Mouse (Mus musculus): ENCODE measurements around the gene Syt2. TPM values are rescaled to one million over a fixed set of nuclear protein-coding genes. Genes with fewer than 3 reads are reported as not detected.
A peak's percentile ranks its signal among the peaks of the same experiment; 100 is the strongest.

The Syt2 gene
- total RNA-seq (2021), result not detected
- long read RNA-seq, experiment 1, result 0 reads
- long read RNA-seq, experiment 2, partial matches to known transcripts, result 1 of 1 reads
- long read RNA-seq, experiment 2, other reads (novel, unspliced or antisense), result 0 of 1 reads

- intact Hi-C loops (cut with DNase I), result no loop called here
- peak in 1 of 2 experiments; percentile 9 for DNase-seq
Observed at GRCm38 (mm10) chr1:134646261-134646962, at the start of gene Syt2. TSS of gene Syt2 (plus strand) at chr1:134646677.

- intact Hi-C loops (cut with DNase I), result loop anchor here (10.0 kb wide), 1 partner anchor 233 kb away; the partner anchor contains the start of gene Tmem183a
- no peak for DNase-seq
Observed at GRCm38 (mm10) chr1:134597339-134598054, 49.0 kb upstream of the Syt2 start.

GRCm38 (mm10) chr1:134604086-134604485 is 42.4 kb upstream of the Syt2 start:
- intact Hi-C loops (cut with DNase I), result no loop called here
- DNase-seq, result no peak

GRCm38 (mm10) chr1:134605670-134606069 is 40.8 kb upstream of the Syt2 start:
- no peak for DNase-seq
- intact Hi-C loops (cut with DNase I), result loop anchor here (5.0 kb wide), 1 partner anchor 88 kb away; no protein-coding TSS in a partner anchor

- intact Hi-C loops (cut with DNase I), result loop anchor here (5.0 kb wide), 1 partner anchor 89 kb away; no protein-coding TSS in a partner anchor
- no peak for DNase-seq
Observed at GRCm38 (mm10) chr1:134606381-134606780, 40.1 kb upstream of the Syt2 start.

GRCm38 (mm10) chr1:134607279-134607678 is 39.2 kb upstream of the Syt2 start:
- DNase-seq, result no peak
- intact Hi-C loops (cut with DNase I), result loop anchor here (5.0 kb wide), 1 partner anchor 90 kb away; no protein-coding TSS in a partner anchor

- intact Hi-C loops (cut with DNase I), result loop anchor here (5.0 kb wide), 1 partner anchor 92 kb away; no protein-coding TSS in a partner anchor
- DNase-seq, result no peak
Observed at GRCm38 (mm10) chr1:134609172-134609571, 37.3 kb upstream of the Syt2 start.

- no peak for DNase-seq
- intact Hi-C loops (cut with DNase I), result no loop called here
Observed at GRCm38 (mm10) chr1:134614554-134614953, 31.9 kb upstream of the Syt2 start.

- intact Hi-C loops (cut with DNase I), result no loop called here
- no peak for DNase-seq
Observed at GRCm38 (mm10) chr1:134614988-134615387, 31.5 kb upstream of the Syt2 start.

GRCm38 (mm10) chr1:134617656-134618055 is 28.8 kb upstream of the Syt2 start:
- intact Hi-C loops (cut with DNase I), result no loop called here
- no peak for DNase-seq

GRCm38 (mm10) chr1:134625325-134625724 is 21.2 kb upstream of the Syt2 start:
- intact Hi-C loops (cut with DNase I), result no loop called here
- no peak for DNase-seq

- no peak for DNase-seq
- intact Hi-C loops (cut with DNase I), result no loop called here
Observed at GRCm38 (mm10) chr1:134629455-134629854, 17.0 kb upstream of the Syt2 start.

- DNase-seq, result no peak
- intact Hi-C loops (cut with DNase I), result no loop called here
Observed at GRCm38 (mm10) chr1:134634296-134634695, 12.2 kb upstream of the Syt2 start.

- intact Hi-C loops (cut with DNase I), result no loop called here
Observed at GRCm38 (mm10) chr1:134636245-134636644, 10.2 kb upstream of the Syt2 start.

GRCm38 (mm10) chr1:134636684-134637083 is 9.8 kb upstream of the Syt2 start:
- no peak for DNase-seq
- intact Hi-C loops (cut with DNase I), result no loop called here

More at GRCm38 (mm10) chr1:134636245-134636644, 10.2 kb upstream of the Syt2 start:
- DNase-seq, result no peak

GRCm38 (mm10) chr1:134638041-134638440 is 8.4 kb upstream of the Syt2 start:
- DNase-seq, result no peak
- intact Hi-C loops (cut with DNase I), result no loop called here

- intact Hi-C loops (cut with DNase I), result no loop called here
- peak in 1 of 2 experiments; percentile 30 for DNase-seq
Observed at GRCm38 (mm10) chr1:134638522-134638921, 8.0 kb upstream of the Syt2 start.

GRCm38 (mm10) chr1:134639460-134639859 is 7.0 kb upstream of the Syt2 start:
- intact Hi-C loops (cut with DNase I), result no loop called here
- no peak for DNase-seq

- intact Hi-C loops (cut with DNase I), result no loop called here
- DNase-seq, result no peak
Observed at GRCm38 (mm10) chr1:134641507-134641906, 5.0 kb upstream of the Syt2 start.

GRCm38 (mm10) chr1:134643702-134644101 is 2.8 kb upstream of the Syt2 start:
- DNase-seq, result no peak
- intact Hi-C loops (cut with DNase I), result no loop called here

Measured in gastrocnemius, postnatal 36 days (tissue).